Mouse (Mus musculus) megakaryocyte-erythroid progenitor cell, adult 5-6 weeks (primary cell): ENCODE data around the gene Rad18. TPM values are rescaled to one million over a fixed set of nuclear protein-coding genes. Genes with fewer than 3 reads are reported as not detected.

Experiments
- total RNA-seq, 2 experiments: library from RNA; stranded (forward) in 1 of 2; stranded (reverse) in 1 of 2; fragments of 200-1000, 215-1000 nt in 1 of 2; fragments of >200 nt in 1 of 2; fragmentation: Nextera tagmentation in 1 of 2; gene quantifications; 2 replicates each; pipeline ENCODE4 v1.2.3; 2014 to 2017

Gene Rad18
- total RNA-seq, 2 experiments from 2014 or later: 36.0 to 49.6 TPM

Other genes starting within 250 kb of the Rad18 start
- gene Cav3, start 237.2 kb downstream of the Rad18 start, total RNA-seq (2014; fragmentation: Nextera tagmentation): not detected in 2 replicates
- not detected in 2 replicates for gene Cav3, start 237.2 kb downstream of the Rad18 start, total RNA-seq (2017)
- not detected in 2 replicates for gene Oxtr, start 206.7 kb downstream of the Rad18 start, total RNA-seq (2014; fragmentation: Nextera tagmentation)
- 0.15 TPM in 1 of 2 replicates, not detected in the other for gene Oxtr, start 206.7 kb downstream of the Rad18 start, total RNA-seq (2017)